Mouse (Mus musculus): ENCODE data around the gene Gnai2. TPM values are rescaled to one million over a fixed set of nuclear protein-coding genes. Genes with fewer than 3 reads are reported as not detected.

The Gnai2 gene
- polyA plus RNA-seq (2012; rRNA removed; ENCODE audit: low replicate concordance): 793 and 941 TPM in 2 replicates

GRCm38 (mm10) chr9:107635279-107636028 lies at the start of gene Gnai2:
Gnai2 (minus strand) TSS chr9:107635367.

DNA sequence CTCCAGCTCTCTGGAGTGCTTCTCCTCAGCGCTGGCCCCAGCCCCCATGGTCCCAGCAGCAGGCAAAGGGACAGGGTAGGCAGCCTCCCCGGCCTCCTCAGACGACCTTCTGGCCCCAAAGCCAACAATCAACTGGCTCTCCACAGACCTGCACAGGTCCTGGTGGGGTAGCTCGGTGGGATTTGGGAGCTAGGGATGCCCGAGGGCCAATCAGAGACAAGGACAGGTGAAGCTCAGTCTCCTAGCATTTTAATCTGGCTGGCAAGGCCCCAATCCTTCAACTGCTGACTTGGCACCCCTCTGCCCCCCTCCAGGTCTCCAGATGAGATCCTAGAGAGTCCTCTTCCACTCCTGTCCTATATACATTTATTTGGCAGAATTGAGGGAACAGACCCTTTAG lies 44.3 kb upstream of the Gnai2 start, which contains the start of gene Gnat1:
Gnat1 (minus strand) TSS at position 212 of the 400 bp plus-strand sequence.

DNA sequence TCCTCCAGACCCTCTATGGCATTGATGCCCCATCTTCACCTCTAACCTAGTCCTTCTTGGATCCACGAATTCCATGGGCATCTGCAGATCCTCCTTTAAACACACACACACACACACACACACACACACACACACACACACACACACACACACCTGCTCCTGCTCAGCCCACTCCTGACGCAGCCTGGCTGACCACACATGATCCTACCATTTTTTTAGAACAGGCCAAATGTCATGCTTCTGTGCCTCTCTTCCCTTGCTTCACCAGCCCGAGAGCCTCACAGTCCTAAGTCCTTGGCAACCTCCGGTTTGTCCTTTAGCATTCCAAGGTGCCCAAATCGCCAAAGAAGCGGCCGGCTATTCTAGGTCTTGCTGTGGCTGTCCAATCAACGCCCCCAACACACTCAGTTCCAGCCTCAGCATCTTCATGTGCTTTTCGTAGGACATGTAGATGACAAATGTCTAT lies 34.3 kb upstream of the Gnai2 start, which contains the start of gene Slc38a3:
Slc38a3 (minus strand) TSS at position 51 of the 466 bp plus-strand sequence.

GRCm38 (mm10) chr9:107608741-107609432 lies 26.3 kb downstream of the Gnai2 start, which contains the start of gene Sema3b:
Sema3b (minus strand) TSS chr9:107609229.

GRCm38 (mm10) chr9:107586974-107587832 lies 48.0 kb downstream of the Gnai2 start, which contains the start of gene Ifrd2:
Ifrd2 (plus strand) TSS chr9:107587642.

GRCm38 (mm10) chr9:107580501-107581317 lies 54.5 kb downstream of the Gnai2 start, which contains the start of gene Hyal3:
Hyal3 (plus strand) TSS chr9:107580818.

DNA sequence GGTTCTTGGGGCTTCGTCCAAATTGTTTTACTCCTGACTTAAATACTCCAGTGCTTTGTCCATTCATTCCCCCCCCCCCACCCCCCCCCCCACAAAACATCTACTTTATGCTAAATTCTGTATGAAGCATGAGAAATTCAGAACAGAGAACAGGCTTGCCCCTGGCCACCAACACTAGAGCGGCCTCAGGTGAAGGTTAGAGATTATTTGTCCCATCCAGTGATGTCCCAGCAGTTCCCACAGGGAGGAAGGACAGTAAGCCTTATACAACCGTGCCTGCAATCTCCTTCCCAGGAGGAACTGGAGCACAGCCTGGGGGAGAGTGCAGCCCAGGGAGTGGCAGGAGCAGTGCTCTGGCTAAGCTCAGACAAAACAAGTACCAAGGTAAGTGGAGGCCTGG lies 56.6 kb downstream of the Gnai2 start, which contains the start of gene Naa80:
Naa80 (plus strand) TSS at position 301 of the 400 bp plus-strand sequence.

DNA sequence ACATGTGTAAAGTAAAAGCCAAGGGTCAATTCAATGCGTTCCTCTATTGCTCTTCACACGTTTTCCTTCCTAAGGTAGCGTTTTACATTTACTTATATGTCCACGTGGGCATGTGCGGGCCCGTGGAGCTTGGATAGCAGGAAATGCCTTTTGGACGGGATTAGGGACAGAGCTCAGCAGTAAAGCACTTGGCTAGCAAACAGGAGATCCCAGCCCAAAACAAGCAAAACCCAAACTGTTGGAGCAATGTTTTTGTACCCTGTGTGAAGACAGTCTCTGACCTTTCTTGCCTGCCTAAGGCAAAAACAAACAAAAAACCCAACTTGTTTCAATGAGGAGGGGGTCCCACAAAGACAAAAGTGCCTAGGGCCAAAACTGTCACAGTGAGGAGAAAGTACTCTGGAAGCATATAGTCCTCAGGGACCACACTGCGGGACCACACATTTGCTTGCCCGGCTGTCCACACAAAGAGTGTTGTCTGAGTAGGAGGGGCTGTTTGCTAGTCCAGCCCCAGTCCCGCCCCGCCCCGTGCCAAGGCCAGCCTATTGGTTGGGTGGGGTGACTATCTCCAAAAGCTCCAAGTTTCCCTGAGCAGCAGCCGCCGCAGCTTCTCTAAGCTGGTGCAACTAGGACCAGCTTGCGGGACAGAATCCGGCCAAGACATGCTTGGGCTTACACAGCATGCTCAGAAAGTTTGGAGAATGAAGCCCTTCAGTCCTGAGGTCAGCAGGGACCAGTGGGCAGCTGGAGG lies 58.6 kb downstream of the Gnai2 start, which contains the start of gene Hyal1:
Hyal1 (plus strand) TSS at position 571 of the 751 bp plus-strand sequence.

GRCm38 (mm10) chr9:107567702-107568319 lies 67.4 kb downstream of the Gnai2 start, which contains the start of gene Hyal2:
Hyal2 (plus strand) TSS chr9:107567945.

Other genes starting within 250 kb of the Gnai2 start
- gene Cacna2d2, start 235.8 kb downstream of the Gnai2 start, polyA plus RNA-seq (2012; rRNA removed; ENCODE audit: low replicate concordance): 0.16 and 0.81 TPM in 2 replicates
- gene Tmem115, start 101.4 kb downstream of the Gnai2 start, polyA plus RNA-seq (2012; rRNA removed; ENCODE audit: low replicate concordance): 50.0 and 74.9 TPM in 2 replicates
- 46.6 and 47.9 TPM in 2 replicates for gene Cyb561d2, start 93.2 kb downstream of the Gnai2 start, polyA plus RNA-seq (2012; rRNA removed; ENCODE audit: low replicate concordance)
- 35.5 and 36.1 TPM in 2 replicates for gene Nprl2, start 93.1 kb downstream of the Gnai2 start, polyA plus RNA-seq (2012; rRNA removed; ENCODE audit: low replicate concordance)
- 0.17 and 0.44 TPM in 2 replicates for gene Zmynd10, start 88.1 kb downstream of the Gnai2 start, polyA plus RNA-seq (2012; rRNA removed; ENCODE audit: low replicate concordance)
- gene Rassf1, start 83.8 kb downstream of the Gnai2 start, polyA plus RNA-seq (2012; rRNA removed; ENCODE audit: low replicate concordance): 33.6 and 43.7 TPM in 2 replicates
- gene Tusc2, start 72.1 kb downstream of the Gnai2 start, polyA plus RNA-seq (2012; rRNA removed; ENCODE audit: low replicate concordance): 59.6 and 62.7 TPM in 2 replicates
- 74.8 and 90.6 TPM in 2 replicates for gene Hyal2, start 67.4 kb downstream of the Gnai2 start, polyA plus RNA-seq (2012; rRNA removed; ENCODE audit: low replicate concordance)
- gene Hyal1, start 58.4 kb downstream of the Gnai2 start, polyA plus RNA-seq (2012; rRNA removed; ENCODE audit: low replicate concordance): 26.5 and 27.5 TPM in 2 replicates
- 71.0 and 72.9 TPM in 2 replicates for gene Naa80, start 56.5 kb downstream of the Gnai2 start, polyA plus RNA-seq (2012; rRNA removed; ENCODE audit: low replicate concordance)
- gene Hyal3, start 54.5 kb downstream of the Gnai2 start, polyA plus RNA-seq (2012; rRNA removed; ENCODE audit: low replicate concordance): 1.1 and 1.7 TPM in 2 replicates
- gene Ifrd2, start 47.7 kb downstream of the Gnai2 start, polyA plus RNA-seq (2012; rRNA removed; ENCODE audit: low replicate concordance): 34.4 and 65.7 TPM in 2 replicates
- gene Sema3b, start 26.1 kb downstream of the Gnai2 start, polyA plus RNA-seq (2012; rRNA removed; ENCODE audit: low replicate concordance): 17.4 and 34.5 TPM in 2 replicates
- 4.3 and 13.0 TPM in 2 replicates for gene Slc38a3, start 34.2 kb upstream of the Gnai2 start, polyA plus RNA-seq (2012; rRNA removed; ENCODE audit: low replicate concordance)
- gene Gnat1, start 44.3 kb upstream of the Gnai2 start, polyA plus RNA-seq (2012; rRNA removed; ENCODE audit: low replicate concordance): 0.08 TPM in 1 of 2 replicates, not detected in the other
- 70.7 and 93.8 TPM in 2 replicates for gene Sema3f, start 75.1 kb upstream of the Gnai2 start, polyA plus RNA-seq (2012; rRNA removed; ENCODE audit: low replicate concordance)
- 75.4 and 106 TPM in 2 replicates for gene Rbm5, start 135.6 kb upstream of the Gnai2 start, polyA plus RNA-seq (2012; rRNA removed; ENCODE audit: low replicate concordance)
- 18.7 and 23.9 TPM in 2 replicates for gene Rbm6, start 237.9 kb upstream of the Gnai2 start, polyA plus RNA-seq (2012; rRNA removed; ENCODE audit: low replicate concordance)

All from subcutaneous adipose tissue, adult 2 months (tissue).